Mouse (Mus musculus): ENCODE data around the gene Olfr873. TPM values are rescaled to one million over a fixed set of nuclear protein-coding genes. Genes with fewer than 3 reads are reported as not detected.
"Not testable (repeated sequence)": the region's sequence is repeated elsewhere in the genome, so short reads cannot be mapped to it uniquely, and the experiment has no call there.

The Olfr873 gene
- not detected for total RNA-seq (2021)
- long read RNA-seq, experiment 1, result 0 reads
- long read RNA-seq, experiment 2, result 0 reads

- no peak for DNase-seq
These were observed at the start of gene Olfr873 for GRCm38 (mm10) chr9:20298232-20298631. TSS of gene Olfr873 (plus strand) at chr9:20298532.

GRCm38 (mm10) chr9:20282051-20282450, 16.3 kb upstream of the Olfr873 start, which contains the start of gene Olfr39:
TSS of gene Olfr39 (plus strand) at chr9:20282351.
- DNase-seq, result no peak

DNA sequence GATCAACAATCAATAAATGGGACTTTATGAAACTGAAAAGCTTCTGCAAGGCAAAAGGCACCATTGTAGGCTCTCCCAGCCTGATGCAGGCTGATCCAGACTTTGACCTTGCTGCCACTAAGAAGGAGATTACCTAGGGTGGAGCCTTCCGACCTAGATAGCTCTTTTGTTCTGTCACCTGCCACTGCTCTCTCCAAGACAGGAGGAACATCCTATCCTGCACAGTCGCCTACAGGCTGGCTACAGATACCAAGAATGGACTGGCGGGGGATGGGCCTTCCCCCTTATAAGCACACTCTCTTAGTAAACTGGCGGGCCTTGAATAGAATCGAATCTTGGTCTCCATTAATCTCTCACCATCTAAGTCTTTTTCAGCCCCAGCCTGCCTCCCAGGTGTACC, 2.8 kb upstream of the Olfr873 start:
- DNase-seq, result not testable (repeated sequence)

GRCm38 (mm10) chr9:20335994-20336393, 37.7 kb downstream of the Olfr873 start, which contains the start of gene Olfr18:
TSS of gene Olfr18 (minus strand) at chr9:20336094.
- DNase-seq, result no peak

DNA sequence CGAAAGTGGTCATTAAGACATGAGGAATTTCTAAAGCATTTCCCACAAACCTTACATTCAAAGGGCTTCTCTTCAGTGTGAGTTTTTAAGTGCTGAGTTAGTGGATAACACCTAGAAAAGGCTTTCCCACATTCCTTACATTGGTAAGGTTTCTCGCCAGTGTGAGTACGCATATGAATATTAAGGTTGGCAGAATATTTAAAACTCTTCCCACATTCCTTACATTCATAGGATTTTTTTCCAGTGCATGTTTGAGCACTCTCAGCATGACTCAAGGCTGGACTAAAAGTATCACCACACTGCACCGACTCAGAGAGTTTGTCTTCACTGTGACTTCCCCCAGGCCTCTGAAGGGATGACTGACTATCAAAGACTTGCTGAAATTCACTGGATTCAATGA, 50.2 kb downstream of the Olfr873 start:
- no peak for DNase-seq

Other genes starting within 250 kb of the Olfr873 start
- not detected for gene Olfr867, start 241.0 kb upstream of the Olfr873 start, total RNA-seq (2021)
- gene Olfr868, start 199.9 kb upstream of the Olfr873 start, total RNA-seq (2021), result not detected
- not detected for gene Olfr869, start 169.5 kb upstream of the Olfr873 start, total RNA-seq (2021)
- gene Olfr870, start 124.5 kb upstream of the Olfr873 start, total RNA-seq (2021), result not detected
- gene Olfr871, start 86.3 kb upstream of the Olfr873 start, total RNA-seq (2021), result not detected
- gene Olfr872, start 61.4 kb upstream of the Olfr873 start, total RNA-seq (2021), result not detected
- gene Olfr39, start 16.2 kb upstream of the Olfr873 start, total RNA-seq (2021), result not detected
- not detected for gene Olfr18, start 37.6 kb downstream of the Olfr873 start, total RNA-seq (2021)
- gene Zfp560, start 86.6 kb downstream of the Olfr873 start, total RNA-seq (2021), result 10 to 100 TPM; 10.2 to 10.6 TPM
- 10 to 100 TPM; 12.0 to 14.7 TPM for gene Zfp26, start 161.6 kb downstream of the Olfr873 start, total RNA-seq (2021)
- gene Zfp426, start 194.2 kb downstream of the Olfr873 start, total RNA-seq (2021), result 10 to 100 TPM in 1 of 2 experiments, 1 to 10 TPM in 1; 9.8 to 12.5 TPM
- gene Zfp266, start 222.9 kb downstream of the Olfr873 start, total RNA-seq (2021), result 10 to 100 TPM; 31.4 to 39.3 TPM